Mouse (Mus musculus) activated CD4-positive, CD25-positive, alpha-beta regulatory T cell, adult 4 months (primary cell): ENCODE results near the gene Sh3bgrl3. TPM values are rescaled to one million over a fixed set of nuclear protein-coding genes. Genes with fewer than 3 reads are reported as not detected.

Experiments
- polyA plus RNA-seq, 2 experiments: library from polyadenylated mRNA; unstranded; fragments of 100-300 nt; shearing (Covaris generic); gene quantifications; one replicate each; pipeline ENCODE4 v1.2.1; 2017

Sh3bgrl3 gene
- polyA plus RNA-seq, 2 experiments from 2014 or later, result 1,097 to 1,279 TPM

Other genes starting within 250 kb of the Sh3bgrl3 start
- gene Rps6ka1, start 241.0 kb downstream of the Sh3bgrl3 start, polyA plus RNA-seq, result 100 to 1,000 TPM in 1 of 2 experiments, 10 to 100 TPM in 1; 96.5 to 113 TPM
- gene Hmgn2, start 160.1 kb downstream of the Sh3bgrl3 start, polyA plus RNA-seq, result 100 to 1,000 TPM; 478 to 642 TPM
- gene Dhdds, start 127.9 kb downstream of the Sh3bgrl3 start, polyA plus RNA-seq, result 10 to 100 TPM; 16.7 to 20.0 TPM
- not detected for gene Lin28a, start 109.9 kb downstream of the Sh3bgrl3 start, polyA plus RNA-seq
- under 1 TPM; 0.33 to 0.37 TPM for gene Zfp683, start 75.0 kb downstream of the Sh3bgrl3 start, polyA plus RNA-seq
- 10 to 100 TPM; 15.7 to 20.2 TPM for gene Crybg2, start 68.0 kb downstream of the Sh3bgrl3 start, polyA plus RNA-seq
- gene Cd52, start 33.7 kb downstream of the Sh3bgrl3 start, polyA plus RNA-seq, result 1,000 to 10,000 TPM; 3,607 to 4,442 TPM
- 10 to 100 TPM; 33.7 to 34.2 TPM for gene Ubxn11, start 26.2 kb downstream of the Sh3bgrl3 start, polyA plus RNA-seq
- 100 to 1,000 TPM in 1 of 2 experiments, 10 to 100 TPM in 1; 63.2 to 139 TPM for gene Cep85, start 58.3 kb upstream of the Sh3bgrl3 start, polyA plus RNA-seq
- under 1 TPM in 1 of 2 experiments, not detected in 1; 0.15 TPM for gene Gm7534, start 74.2 kb upstream of the Sh3bgrl3 start, polyA plus RNA-seq
- gene Catsper4, start 98.6 kb upstream of the Sh3bgrl3 start, polyA plus RNA-seq, result not detected
- not detected for gene Cnksr1, start 109.6 kb upstream of the Sh3bgrl3 start, polyA plus RNA-seq
- gene E130218I03Rik, start 114.9 kb upstream of the Sh3bgrl3 start, polyA plus RNA-seq, result 1 to 10 TPM in 1 of 2 experiments, under 1 TPM in 1; 0.37 to 6.4 TPM
- gene Zfp593, start 116.8 kb upstream of the Sh3bgrl3 start, polyA plus RNA-seq, result 1 to 10 TPM; 5.1 to 6.4 TPM
- not detected for gene Gm30191, start 118.1 kb upstream of the Sh3bgrl3 start, polyA plus RNA-seq
- gene Grrp1, start 125.3 kb upstream of the Sh3bgrl3 start, polyA plus RNA-seq, result not detected
- gene Pdik1l, start 159.1 kb upstream of the Sh3bgrl3 start, polyA plus RNA-seq, result 10 to 100 TPM; 17.2 to 19.1 TPM
- not detected for gene Trim63, start 186.3 kb upstream of the Sh3bgrl3 start, polyA plus RNA-seq
- under 1 TPM; 0.24 to 0.85 TPM for gene Slc30a2, start 214.4 kb upstream of the Sh3bgrl3 start, polyA plus RNA-seq